Mouse (Mus musculus): Measurements from ENCODE around the gene Vwa5b2.

GRCm38 (mm10) chr16:20600511-20600910, 11.2 kb downstream of the Vwa5b2 start:
- TF ChIP-seq POLR2A (IDR thresholded peaks at IDR 0.05; ENCODE audit: control insufficient read depth, extremely low read depth, insufficient read depth, low read length, poor library complexity) = no peak
- no peak for TF ChIP-seq CTCF (IDR thresholded peaks at IDR 0.05; ENCODE audit: borderline replicate concordance, control insufficient read depth, extremely low read depth, insufficient read depth, low read length, poor library complexity)

Data from thymus, adult 2 months (tissue).